Mouse (Mus musculus): ENCODE measurements around the gene Ctcfl. TPM values are rescaled to one million over a fixed set of nuclear protein-coding genes. Genes with fewer than 3 reads are reported as not detected.

Ctcfl gene
- polyA plus RNA-seq, 1 experiment from 2014 or later = 0.85 TPM

- H3K27me3 ChIP-seq (ENCODE audit: insufficient read depth, poor library complexity, severe bottlenecking) = no peaks in the 10 kb centered on the region
- peak overlapping the region; percentile 89 for H3K27ac ChIP-seq
- WGBS = 62% methylated on average over 3 of the region's 3 CpGs
These were observed 70.1 kb downstream of the Ctcfl start for GRCm38 (mm10) chr2:173049231-173049630.

GRCm38 (mm10) chr2:173048041-173048745, 71.1 kb downstream of the Ctcfl start:
- H3K36me3 ChIP-seq = no peaks in the 10 kb centered on the region
- WGBS = 51% methylated on average over 17 of the region's 17 CpGs
- no peaks in the 10 kb centered on the region for H3K27me3 ChIP-seq (ENCODE audit: insufficient read depth, poor library complexity, severe bottlenecking)
- peak overlapping the region; percentile 89 for H3K27ac ChIP-seq
- H3K9me3 ChIP-seq = no peaks in the 10 kb centered on the region
- no peak overlapping the region for H3K4me3 ChIP-seq
- H3K4me1 ChIP-seq = peaks cover 94% of the 10 kb centered on the region
- no peak for DNase-seq (ENCODE audit: low spot score)

More at GRCm38 (mm10) chr2:173049231-173049630, 70.1 kb downstream of the Ctcfl start:
- H3K9me3 ChIP-seq = no peaks in the 10 kb centered on the region
- no peak for DNase-seq (ENCODE audit: low spot score)
- no peaks in the 10 kb centered on the region for H3K36me3 ChIP-seq
- H3K4me1 ChIP-seq = peaks cover 88% of the 10 kb centered on the region
- no peak overlapping the region for H3K4me3 ChIP-seq

- peak overlapping the region; percentile 89 for H3K27ac ChIP-seq
- H3K4me1 ChIP-seq = peaks cover 94% of the 10 kb centered on the region
- H3K9me3 ChIP-seq = no peaks in the 10 kb centered on the region
- DNase-seq (ENCODE audit: low spot score) = no peak
- H3K4me3 ChIP-seq = no peak overlapping the region
- no peaks in the 10 kb centered on the region for H3K36me3 ChIP-seq
- whole genome bisulfite sequencing = 66% methylated on average over 5 of the region's 5 CpGs
- H3K27me3 ChIP-seq (ENCODE audit: insufficient read depth, poor library complexity, severe bottlenecking) = no peaks in the 10 kb centered on the region
These were observed 71.9 kb downstream of the Ctcfl start for GRCm38 (mm10) chr2:173047471-173047870.

GRCm38 (mm10) chr2:173046582-173047297, 72.6 kb downstream of the Ctcfl start:
- peak overlapping the region; percentile 89 for H3K27ac ChIP-seq
- no peaks in the 10 kb centered on the region for H3K27me3 ChIP-seq (ENCODE audit: insufficient read depth, poor library complexity, severe bottlenecking)
- H3K4me1 ChIP-seq = peaks cover 91% of the 10 kb centered on the region
- no peaks in the 10 kb centered on the region for H3K9me3 ChIP-seq
- DNase-seq (ENCODE audit: low spot score) = no peak
- 41% methylated on average over 15 of the region's 15 CpGs for WGBS
- peak overlapping the region; percentile 22; the same call in 1 of the 2 replicates for H3K4me3 ChIP-seq
- no peaks in the 10 kb centered on the region for H3K36me3 ChIP-seq

- Histone ChIP-seq H3K9me3 (no peaks in the 10 kb centered on the region), H3K4me3 (no peak overlapping the region), H3K4me1 (peaks cover 73% of the 10 kb centered on the region), H3K27me3 (ENCODE audit: insufficient read depth, poor library complexity, severe bottlenecking) (no peaks in the 10 kb centered on the region), H3K27ac (peak overlapping the region; percentile 83), H3K36me3 (no peaks in the 10 kb centered on the region)
- WGBS = 72% methylated on average over 18 of the region's 18 CpGs
- DNase-seq (ENCODE audit: low spot score) = no peak
These were observed 74.9 kb downstream of the Ctcfl start for GRCm38 (mm10) chr2:173044198-173044970.

Other genes with a start within 250 kb of the Ctcfl start
- 49.5 and 70.0 TPM in 2 replicates for gene Bmp7, start 179.2 kb downstream of the Ctcfl start, polyA plus RNA-seq (2016; fragmentation: Nextera tagmentation; extraction: Ambion mirVana)
- gene Spo11, start 141.8 kb downstream of the Ctcfl start, polyA plus RNA-seq (2016; fragmentation: Nextera tagmentation; extraction: Ambion mirVana) = 0.06 and 0.20 TPM in 2 replicates
- 139 and 162 TPM in 2 replicates for gene Rae1, start 119.4 kb downstream of the Ctcfl start, polyA plus RNA-seq (2016; fragmentation: Nextera tagmentation; extraction: Ambion mirVana)
- 156 and 188 TPM in 2 replicates for gene Rbm38, start 99.0 kb downstream of the Ctcfl start, polyA plus RNA-seq (2016; fragmentation: Nextera tagmentation; extraction: Ambion mirVana)
- not detected in 2 replicates for gene Pck1, start 33.5 kb upstream of the Ctcfl start, polyA plus RNA-seq (2016; fragmentation: Nextera tagmentation; extraction: Ambion mirVana)
- gene Zbp1, start 99.4 kb upstream of the Ctcfl start, polyA plus RNA-seq (2016; fragmentation: Nextera tagmentation; extraction: Ambion mirVana) = not detected in 2 replicates
- gene Pmepa1, start 157.0 kb upstream of the Ctcfl start, polyA plus RNA-seq (2016; fragmentation: Nextera tagmentation; extraction: Ambion mirVana) = 1.4 and 1.9 TPM in 2 replicates